Mouse (Mus musculus) limb, embryonic 10.5 days (tissue): Measurements from ENCODE around the gene Thoc7. TPM values are rescaled to one million over a fixed set of nuclear protein-coding genes. Genes with fewer than 3 reads are reported as not detected.
"Not testable (repeated sequence)": the region's sequence is repeated elsewhere in the genome, so short reads cannot be mapped to it uniquely, and the experiment has no call there.

Experiments used
- DNase-seq: peaks from one replicate; pipeline ENCODE4 v3.0.0-alpha.2; 2017; ENCODE audit warnings: low spot score
- H3K27ac ChIP-seq: fragments of 300-500 bp; sonication (generic); 2 replicates; pipeline ENCODE4 v1.5.1; 2016; ENCODE audit warnings: mild to moderate bottlenecking
- H3K27me3 ChIP-seq: fragments of 300-500 bp; sonication (generic); 2 replicates; pipeline ENCODE4 v1.6.1; 2016; ENCODE audit warnings: low read depth, mild to moderate bottlenecking; ENCODE audit not compliant: poor library complexity, severe bottlenecking
- H3K36me3 ChIP-seq: fragments of 300-500 bp; sonication (generic); 2 replicates; pipeline ENCODE4 v1.6.1; 2016; ENCODE audit warnings: mild to moderate bottlenecking, moderate library complexity
- H3K4me1 ChIP-seq: fragments of 300-500 bp; sonication (generic); 2 replicates; pipeline ENCODE4 v1.6.1; 2016
- H3K4me3 ChIP-seq: fragments of 300-500 bp; sonication (generic); 2 replicates; pipeline ENCODE4 v1.5.1; 2016; ENCODE audit warnings: mild to moderate bottlenecking, moderate library complexity
- H3K9me3 ChIP-seq: fragments of 300-500 bp; sonication (generic); replicated peaks from 2 replicates; pipeline ENCODE4 v1.6.1; 2016; ENCODE audit warnings: mild to moderate bottlenecking
- WGBS: fragments of 180-500 bp; shearing (Covaris S2); methylation state at CpG from one replicate; pipeline ENCODE4 v1.1.7; 2016; 5-methylcytosine and 5-hydroxymethylcytosine counted together
- polyA plus RNA-seq: library from polyadenylated mRNA; unstranded; fragments of >200 nt; fragmentation: Nextera tagmentation; extraction: Ambion mirVana; gene quantifications from 2 replicates; pipeline ENCODE4 v1.2.1, GENCODE M21; 2016

The Thoc7 gene
- polyA plus RNA-seq, 1 experiment from 2014 or later: 220 TPM

DNA sequence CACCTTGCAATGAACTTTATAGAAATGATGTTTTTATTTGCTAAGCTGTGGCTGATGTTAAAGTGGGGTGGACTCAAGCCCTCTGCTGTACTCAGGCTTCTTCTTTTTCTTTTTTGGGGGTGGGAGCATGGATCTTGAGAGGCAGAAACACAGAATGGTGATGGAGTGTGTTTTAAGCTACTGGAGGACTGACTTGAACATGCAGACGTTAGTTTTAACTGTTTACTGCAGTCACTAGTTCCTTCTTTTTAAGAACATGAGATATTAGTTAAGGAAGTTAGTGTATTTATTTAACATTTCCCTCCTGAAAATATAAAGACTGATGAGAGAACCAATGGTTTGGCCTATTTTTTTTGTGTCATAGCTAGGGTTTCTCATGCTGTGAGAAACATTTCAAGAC lies 1.9 kb upstream of the Thoc7 start:
- 85% methylated on average over 1 of the region's 1 CpGs for WGBS
- H3K9me3 ChIP-seq: no peaks in the 10 kb centered on the region

GRCm38 (mm10) chr14:13962476-13962875 lies 824 bp upstream of the Thoc7 start:
- H3K27me3 ChIP-seq: no peaks in the 10 kb centered on the region
- H3K4me1 ChIP-seq: peaks cover 15% of the 10 kb centered on the region
- no peak for DNase-seq
- peaks cover under 1% of the 10 kb centered on the region for H3K36me3 ChIP-seq
- H3K9me3 ChIP-seq: no peaks in the 10 kb centered on the region
- H3K4me3 ChIP-seq: no peak overlapping the region
- 94% methylated on average over 6 of the region's 6 CpGs for WGBS
- no peak overlapping the region for H3K27ac ChIP-seq

More for the DNA sequence above, 1.9 kb upstream of the Thoc7 start:
- Histone ChIP-seq H3K4me3 (no peak overlapping the region), H3K4me1 (peaks cover 15% of the 10 kb centered on the region), H3K27ac (no peak overlapping the region), H3K27me3 (no peaks in the 10 kb centered on the region), H3K36me3 (no peaks in the 10 kb centered on the region)
- DNase-seq: no peak

- Histone ChIP-seq H3K9me3 (no peaks in the 10 kb centered on the region), H3K4me3 (peak overlapping the region; percentile 94), H3K27me3 (no peaks in the 10 kb centered on the region), H3K36me3 (peaks cover 15% of the 10 kb centered on the region), H3K4me1 (peaks cover 15% of the 10 kb centered on the region), H3K27ac (peak overlapping the region; percentile 100)
- DNase-seq: peak; percentile 79
- WGBS: under 1% methylated on average over 74 of the region's 75 CpGs
Measured at GRCm38 (mm10) chr14:13960482-13961325, 948 bp downstream of the Thoc7 start.

- peak; percentile 63 for DNase-seq
- peaks cover 15% of the 10 kb centered on the region for H3K4me1 ChIP-seq
- no peaks in the 10 kb centered on the region for H3K9me3 ChIP-seq
- H3K36me3 ChIP-seq: peaks cover 21% of the 10 kb centered on the region
- peak overlapping the region; percentile 94 for H3K4me3 ChIP-seq
- under 1% methylated on average over 9 of the region's 9 CpGs for WGBS
- no peaks in the 10 kb centered on the region for H3K27me3 ChIP-seq
- H3K27ac ChIP-seq: peak overlapping the region; percentile 100
Measured at GRCm38 (mm10) chr14:13960079-13960478, 1.6 kb downstream of the Thoc7 start.

DNA sequence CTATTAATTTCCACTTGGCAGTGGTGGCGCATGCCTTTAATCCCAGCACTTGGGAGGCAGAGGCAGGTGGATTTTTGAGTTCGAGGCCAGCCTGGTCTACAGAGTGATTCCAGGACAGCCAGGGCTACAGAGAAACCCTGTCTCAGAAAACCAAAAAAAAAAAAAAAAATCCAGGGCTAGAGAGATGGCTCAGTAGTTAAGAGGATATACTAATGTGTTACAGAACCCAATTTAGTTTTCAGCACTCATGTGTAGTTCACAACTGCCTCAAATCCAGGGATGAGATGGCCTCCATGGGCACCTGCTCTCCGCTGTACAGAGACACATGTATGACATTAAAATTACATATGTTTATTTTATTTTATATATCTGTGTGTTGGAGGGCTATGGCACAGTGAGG lies 9.5 kb downstream of the Thoc7 start:
- DNase-seq, H3K9me3 ChIP-seq, H3K27me3 ChIP-seq, H3K4me1 ChIP-seq, H3K4me3 ChIP-seq, H3K27ac ChIP-seq: not testable (repeated sequence)
- H3K36me3 ChIP-seq: peaks cover 89% of the 10 kb centered on the region
- 91% methylated on average over 3 of the region's 3 CpGs for WGBS

DNA sequence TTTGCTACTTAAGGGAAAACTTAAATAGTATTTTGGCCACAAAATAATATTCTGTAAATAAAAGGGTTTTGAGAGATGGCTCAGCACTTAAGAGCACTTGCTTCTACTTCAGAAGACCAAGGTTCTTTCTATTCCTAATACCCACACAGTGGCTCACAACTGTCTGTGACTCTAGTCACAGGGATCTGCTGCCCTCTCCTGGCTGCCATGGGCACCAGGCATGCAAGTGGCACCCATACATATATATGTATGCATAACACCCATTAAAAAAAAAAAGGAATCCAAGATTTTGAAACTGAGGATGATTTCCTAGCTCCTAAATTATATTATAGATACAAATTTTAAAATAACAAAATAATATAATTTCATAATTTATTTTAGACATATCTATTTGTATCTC lies 11.3 kb downstream of the Thoc7 start:
- Histone ChIP-seq H3K4me3 (no peak overlapping the region), H3K4me1 (no peaks in the 10 kb centered on the region), H3K27me3 (no peaks in the 10 kb centered on the region), H3K36me3 (peaks cover 79% of the 10 kb centered on the region), H3K9me3 (no peaks in the 10 kb centered on the region), H3K27ac (no peak overlapping the region)
- DNase-seq: peak; percentile 37

GRCm38 (mm10) chr14:13948345-13948744 lies 13.3 kb downstream of the Thoc7 start:
- 95% methylated on average over 7 of the region's 7 CpGs for WGBS
- Histone ChIP-seq H3K36me3 (peaks cover 65% of the 10 kb centered on the region), H3K4me1 (no peaks in the 10 kb centered on the region), H3K27me3 (no peaks in the 10 kb centered on the region), H3K9me3 (no peaks in the 10 kb centered on the region), H3K27ac (no peak overlapping the region), H3K4me3 (no peak overlapping the region)
- DNase-seq: no peak

DNA sequence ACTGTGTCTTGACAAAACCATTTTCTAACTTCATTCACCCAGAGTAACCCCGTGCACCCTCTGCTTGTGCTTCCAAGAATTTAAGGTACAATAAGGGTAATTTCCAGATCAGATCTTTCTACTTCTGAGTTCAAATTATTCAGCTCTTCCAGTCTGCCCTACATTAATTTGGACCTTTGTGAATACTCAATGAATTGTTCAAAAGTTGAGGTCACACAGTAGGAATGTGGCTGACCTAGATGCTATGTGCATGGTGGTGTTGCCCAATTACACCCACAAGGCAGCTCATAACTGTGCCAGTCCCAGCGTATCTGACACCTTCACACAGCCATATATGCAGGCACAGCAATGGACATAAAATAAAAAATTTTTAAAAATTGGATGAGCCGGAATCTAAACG lies 17.0 kb downstream of the Thoc7 start:
- H3K36me3 ChIP-seq: peaks cover 30% of the 10 kb centered on the region
- 93% methylated on average over 4 of the region's 4 CpGs for WGBS
- no peak for DNase-seq
- no peak overlapping the region for H3K27ac ChIP-seq
- H3K9me3 ChIP-seq: no peaks in the 10 kb centered on the region
- H3K4me3 ChIP-seq: no peak overlapping the region
- no peaks in the 10 kb centered on the region for H3K4me1 ChIP-seq
- no peaks in the 10 kb centered on the region for H3K27me3 ChIP-seq

- peak overlapping the region; percentile 47 for H3K4me3 ChIP-seq
- WGBS: 48% methylated on average over 5 of the region's 5 CpGs
- no peak overlapping the region; the same call in 1 of the 2 replicates for H3K27ac ChIP-seq
- no peaks in the 10 kb centered on the region for H3K9me3 ChIP-seq
- no peaks in the 10 kb centered on the region for H3K36me3 ChIP-seq
- no peaks in the 10 kb centered on the region for H3K27me3 ChIP-seq
- peaks cover 8% of the 10 kb centered on the region for H3K4me1 ChIP-seq
- no peak for DNase-seq
Measured at GRCm38 (mm10) chr14:13934052-13934371, 27.6 kb downstream of the Thoc7 start.

DNA sequence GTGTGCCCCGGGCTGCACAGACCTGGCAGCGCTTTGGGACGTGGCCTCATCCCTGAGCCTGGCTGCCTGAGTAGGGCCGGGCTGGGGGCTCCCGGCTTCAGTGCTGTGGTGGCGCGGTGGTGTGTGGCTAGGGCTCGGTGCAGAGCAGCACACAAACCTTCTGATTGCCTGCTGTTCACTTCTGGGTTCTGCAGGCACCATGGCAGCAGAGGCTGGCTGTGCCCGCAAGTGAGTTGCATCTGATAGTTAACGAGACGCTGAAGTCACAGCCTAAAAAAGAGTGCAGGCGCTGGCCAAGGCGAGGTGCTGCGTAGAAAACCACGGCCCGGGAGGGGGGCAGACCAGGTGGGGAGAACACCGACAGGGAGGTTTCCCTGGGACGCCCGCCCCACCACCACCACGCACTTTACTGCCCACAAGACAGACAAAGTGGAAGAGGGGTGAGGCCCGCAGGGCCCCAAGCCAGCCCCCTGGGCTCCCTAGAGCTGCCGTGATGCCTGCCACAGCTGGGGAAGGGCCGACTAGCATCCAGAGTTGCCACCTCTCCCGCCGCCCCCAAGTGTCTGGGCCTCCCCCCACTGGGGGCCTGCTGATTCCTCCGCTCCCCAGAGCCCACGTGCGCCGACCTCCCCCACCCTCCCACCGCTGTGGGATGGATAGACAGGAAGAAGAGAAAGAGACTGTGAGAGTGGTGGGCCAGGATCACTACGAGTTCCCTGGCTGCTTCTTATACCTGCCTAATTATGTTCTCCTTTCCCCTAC lies 28.2 kb downstream of the Thoc7 start:
- peak overlapping the region; percentile 78 for H3K27ac ChIP-seq
- H3K4me1 ChIP-seq: peaks cover 8% of the 10 kb centered on the region
- DNase-seq: peak; percentile 45
- WGBS: 40% methylated on average over 31 of the region's 31 CpGs
- peak overlapping the region; percentile 47 for H3K4me3 ChIP-seq
- no peaks in the 10 kb centered on the region for H3K9me3 ChIP-seq
- H3K27me3 ChIP-seq: no peaks in the 10 kb centered on the region
- no peaks in the 10 kb centered on the region for H3K36me3 ChIP-seq

GRCm38 (mm10) chr14:13917630-13918029 lies 44.0 kb downstream of the Thoc7 start:
- H3K27ac ChIP-seq: no peak overlapping the region
- H3K36me3 ChIP-seq: no peaks in the 10 kb centered on the region
- WGBS: 42% methylated on average over 3 of the region's 3 CpGs
- no peaks in the 10 kb centered on the region for H3K9me3 ChIP-seq
- no peak overlapping the region for H3K4me3 ChIP-seq
- DNase-seq: peak; percentile 75
- H3K4me1 ChIP-seq: peaks cover 7% of the 10 kb centered on the region; the same call in 1 of the 2 replicates
- H3K27me3 ChIP-seq: no peaks in the 10 kb centered on the region

DNA sequence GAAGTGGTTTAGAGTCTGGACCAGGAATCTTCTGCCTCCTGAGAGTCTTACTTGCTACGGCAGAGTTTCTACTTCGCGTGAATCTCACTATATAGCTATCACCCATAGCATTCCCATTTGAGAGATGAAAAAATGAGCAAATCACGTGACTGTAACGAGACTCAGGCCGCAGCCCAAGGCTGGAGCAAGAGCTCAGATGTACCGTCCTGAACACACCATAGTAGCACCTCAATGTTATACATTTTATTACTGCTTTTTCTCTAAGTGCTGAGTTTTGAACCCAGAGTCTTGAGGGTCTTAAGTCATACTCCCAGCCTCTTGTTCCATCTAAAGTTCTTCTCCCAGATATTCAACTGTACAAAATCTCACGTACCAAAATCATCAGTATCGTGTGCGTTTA lies 44.4 kb downstream of the Thoc7 start:
- DNase-seq: no peak
- Histone ChIP-seq H3K27ac (no peak overlapping the region), H3K4me1 (peaks cover 7% of the 10 kb centered on the region; the same call in 1 of the 2 replicates), H3K36me3 (no peaks in the 10 kb centered on the region), H3K9me3 (no peaks in the 10 kb centered on the region), H3K27me3 (no peaks in the 10 kb centered on the region), H3K4me3 (no peak overlapping the region)
- 91% methylated on average over 10 of the region's 10 CpGs for WGBS

- no peaks in the 10 kb centered on the region for H3K27me3 ChIP-seq
- WGBS: 92% methylated on average over 4 of the region's 4 CpGs
- peaks cover 18% of the 10 kb centered on the region for H3K4me1 ChIP-seq
- DNase-seq: no peak
- H3K4me3 ChIP-seq: no peak overlapping the region
- H3K27ac ChIP-seq: no peak overlapping the region
- no peaks in the 10 kb centered on the region for H3K36me3 ChIP-seq
- H3K9me3 ChIP-seq: no peaks in the 10 kb centered on the region
Measured at GRCm38 (mm10) chr14:13915207-13915606, 46.4 kb downstream of the Thoc7 start.
